Mouse (Mus musculus) hindbrain, embryonic 15.5 days (tissue): ENCODE measurements at regions not wholly inside any gene's neighbourhood (a gene's known extent, or its start where the extent isn't known, plus 50 kb on each side); places are given as distances from the start of the nearest gene placed in this dataset.
A peak's percentile ranks its signal among the peaks of the same experiment; 100 is the strongest.

ENCODE experiments used
- ATAC-seq: fragments of 200-750 bp; cut with Nextera tagmentation; 2 replicates; pipeline ENCODE4 v1.8.0; 2017; ENCODE audit warnings: low read depth, moderate number of reproducible peaks, moderate TSS enrichment; ENCODE audit not compliant: low FRiP score
- H3K27ac ChIP-seq: fragments of 300-500 bp; sonication (generic); replicated peaks from 2 replicates; pipeline ENCODE4 v1.5.1; 2015; ENCODE audit warnings: mild to moderate bottlenecking, inconsistent platforms
- H3K27me3 ChIP-seq: fragments of 300-500 bp; sonication (generic); 2 replicates; pipeline ENCODE4 v1.6.1; 2015; ENCODE audit warnings: control low read depth, inconsistent platforms
- H3K36me3 ChIP-seq: fragments of 300-500 bp; sonication (generic); 2 replicates; pipeline ENCODE4 v1.6.1; 2015; ENCODE audit warnings: control low read depth, inconsistent platforms
- H3K4me1 ChIP-seq: fragments of 300-500 bp; sonication (generic); replicated peaks from 2 replicates; pipeline ENCODE4 v1.6.1; 2015; ENCODE audit warnings: control low read depth, inconsistent platforms
- H3K4me2 ChIP-seq: fragments of 300-500 bp; sonication (generic); 2 replicates; pipeline ENCODE4 v1.6.1; 2015; ENCODE audit warnings: moderate library complexity, mild to moderate bottlenecking, inconsistent platforms
- H3K4me3 ChIP-seq: fragments of 300-500 bp; sonication (generic); 2 replicates; pipeline ENCODE4 v1.5.1; 2015; ENCODE audit warnings: mild to moderate bottlenecking, inconsistent platforms
- H3K9ac ChIP-seq: fragments of 300-500 bp; sonication (generic); 2 replicates; pipeline ENCODE4 v1.6.1; 2015; ENCODE audit warnings: inconsistent platforms
- H3K9me3 ChIP-seq: fragments of 300-500 bp; sonication (generic); 2 replicates; pipeline ENCODE4 v1.6.1; 2016; ENCODE audit warnings: control low read depth, inconsistent platforms
- WGBS: fragments of 180-500 bp; shearing (Covaris S2); methylation state at CpG from one replicate; pipeline ENCODE4 v1.1.7; 2015; 5-methylcytosine and 5-hydroxymethylcytosine counted together

GRCm38 (mm10) chr14:37950212-37950876 is 815.3 kb upstream of the Ghitm start:
- H3K36me3 ChIP-seq, result no peaks in the 10 kb centered on the region
- ATAC-seq, result 0 out of 2 replicates have a peak, but pooled peaks have one; percentile 19
- H3K9me3 ChIP-seq, result no peaks in the 10 kb centered on the region
- no peak overlapping the region for H3K4me3 ChIP-seq
- no peak overlapping the region for H3K4me2 ChIP-seq
- H3K27me3 ChIP-seq, result no peaks in the 10 kb centered on the region
- no peak overlapping the region for H3K9ac ChIP-seq
- H3K4me1 ChIP-seq, result no peaks in the 10 kb centered on the region
- WGBS, result 86% methylated on average over 2 of the region's 2 CpGs
- no peak overlapping the region for H3K27ac ChIP-seq
